In the genomic region with DNA sequence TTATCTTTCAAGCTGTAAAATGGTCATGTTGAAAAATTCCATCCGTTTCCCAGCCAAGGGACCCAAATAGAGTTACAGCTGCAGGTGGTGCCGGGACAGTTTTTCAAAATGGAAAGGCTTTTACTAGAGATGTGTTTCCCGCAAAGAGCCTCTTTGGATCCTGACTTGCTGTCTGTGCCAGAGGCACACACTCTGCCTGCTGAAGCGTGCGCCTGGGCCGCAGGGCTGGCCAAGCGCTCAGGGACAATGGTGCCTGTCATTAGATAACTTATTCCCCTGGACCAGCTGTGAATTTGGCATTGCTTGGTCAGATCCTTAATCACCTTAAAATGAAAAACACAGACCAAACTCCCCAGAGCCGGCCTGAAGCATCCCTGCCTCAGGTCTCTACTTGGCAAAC, we compare ENCODE assay signal across 20 mouse cellular contexts.
DNase-seq lines count a peak whose midpoint lies in the region; ATAC-seq and TF ChIP-seq lines count a peak whose summit lies in the region.
"Had no signal": no experiment of that assay in that cellular context is flagged by ENCODE, and none has a peak within 500 bp of the region (broad histone marks: within the 10 kb centered on the region; RNA-seq: fewer than 3 reads in every experiment).

No protein-coding gene starts in this region.

- no peaks in the 10 kb centered on the region for H3K27me3 ChIP-seq in kidney, embryonic 16.5 days (ENCODE audit: insufficient read depth, low read length)
- H3K27me3 ChIP-seq in kidney, adult 2 months (replicated peaks; ENCODE audit: control insufficient read depth, insufficient read depth, low read length), result no peaks in the 10 kb centered on the region
- H3K27me3 ChIP-seq in stomach, embryonic 16.5 days (ENCODE audit: control insufficient read depth, insufficient read depth, low read length), result no peaks in the 10 kb centered on the region
- H3K27me3 ChIP-seq: Patski had no signal

- no peak for TF ChIP-seq CTCF in kidney, adult 2 months (conservative IDR thresholded peaks at IDR 0.05; ENCODE audit: insufficient read depth, insufficient read length, low read depth, low read length)

- no peaks in the 10 kb centered on the region for H3K36me3 ChIP-seq in kidney, embryonic 16.5 days (ENCODE audit: insufficient read depth, low read length)
- no peaks in the 10 kb centered on the region for H3K36me3 ChIP-seq in kidney, adult 2 months (ENCODE audit: control insufficient read depth, insufficient read depth, low read length)
- H3K36me3 ChIP-seq in stomach, embryonic 16.5 days (ENCODE audit: control insufficient read depth, insufficient read depth, low read length), result no peaks in the 10 kb centered on the region

- 45% methylated on average over 8 of the region's 8 CpGs for WGBS in kidney, embryonic 16.5 days
- 44% methylated on average over 8 of the region's 8 CpGs for WGBS in kidney, adult 2 months
- WGBS in stomach, embryonic 16.5 days, result 50% methylated on average over 8 of the region's 8 CpGs

- H3K4me2 ChIP-seq in kidney, embryonic 16.5 days (replicated peaks; ENCODE audit: low read depth, low read length), result no peak overlapping the region
- H3K4me2 ChIP-seq in stomach, embryonic 16.5 days (ENCODE audit: low read depth, low read length), result no peak overlapping the region
- H3K4me2 ChIP-seq: heart, embryonic 11.5 days had no signal

- DNase-seq in embryo, embryonic 10 days (ENCODE audit: low spot score), result peak; percentile 22
- DNase-seq in embryo, embryonic 10.5 days (ENCODE audit: low spot score), result no peak
- no peak for DNase-seq in kidney, adult 2 months
- DNase-seq in right cerebral cortex, postnatal 10 days (ENCODE audit: low spot score in 2 of 2), result peak; percentile 29 to 32
- no peak for DNase-seq in right cerebral cortex, postnatal 25 days
- no peak for DNase-seq in heart, postnatal 10 days
- DNase-seq: cerebellum, adult 11-12 months; embryo, embryonic 11 days; gastrocnemius, postnatal 36 days; heart, postnatal 4 days; kidney, postnatal 10 days; layer of hippocampus, adult 9-11 months; liver; lung, adult 18-20 months; lung, postnatal 4 days; right cerebral cortex, adult 18-20 months had no signal

- peak; percentile 76; the same call in 1 of the 2 replicates for ATAC-seq in kidney, embryonic 16.5 days (ENCODE audit: low FRiP score, low TSS enrichment)
- peak; percentile 40; the same call in 1 of the 2 replicates for ATAC-seq in stomach, embryonic 16.5 days (ENCODE audit: insufficient read depth, low FRiP score)
- ATAC-seq: Patski had no signal

- no peak for TF ChIP-seq POLR2A in kidney, adult 2 months (IDR thresholded peaks at IDR 0.05; ENCODE audit: low read depth, low read length)

- no peaks in the 10 kb centered on the region for H3K9me3 ChIP-seq in kidney, embryonic 16.5 days (ENCODE audit: low read length)
- H3K9me3 ChIP-seq in stomach, embryonic 16.5 days (replicated peaks; ENCODE audit: control insufficient read depth, low read length), result no peaks in the 10 kb centered on the region

- H3K4me3 ChIP-seq in kidney, embryonic 16.5 days (ENCODE audit: low read length), result no peak overlapping the region
- H3K4me3 ChIP-seq in kidney, adult 2 months (ENCODE audit: insufficient read depth, low read depth, low read length), result no peak overlapping the region
- no peak overlapping the region for H3K4me3 ChIP-seq in stomach, embryonic 16.5 days (replicated peaks; ENCODE audit: low read length)

- H3K4me1 ChIP-seq in kidney, embryonic 16.5 days (ENCODE audit: insufficient read depth, low read length), result no peaks in the 10 kb centered on the region
- H3K4me1 ChIP-seq in kidney, adult 2 months (ENCODE audit: control insufficient read depth, insufficient read depth, low read length), result no peaks in the 10 kb centered on the region
- no peaks in the 10 kb centered on the region for H3K4me1 ChIP-seq in stomach, embryonic 16.5 days (ENCODE audit: control insufficient read depth, insufficient read depth, low read length)

- no peak overlapping the region for H3K9ac ChIP-seq in kidney, embryonic 16.5 days (replicated peaks; ENCODE audit: low read length)
- H3K9ac ChIP-seq in stomach, embryonic 16.5 days (ENCODE audit: low read length), result no peak overlapping the region

- intact Hi-C loops in heart, postnatal 10 days (cut with DNase I), result no loop called here

- no peak overlapping the region for H3K27ac ChIP-seq in kidney, embryonic 16.5 days (ENCODE audit: low read length)
- H3K27ac ChIP-seq in kidney, adult 2 months (ENCODE audit: insufficient read depth, low read depth, low read length), result no peak overlapping the region
- H3K27ac ChIP-seq in stomach, embryonic 16.5 days (ENCODE audit: low read length), result peak overlapping the region; percentile 1; the same call in 1 of the 2 replicates

Comparison
In these comparisons a context has a peak if more than half of its experiments do, and no peak if none do; other contexts are left out.
1. DNase-seq: peak in embryo, embryonic 10 days (single experiment) and right cerebral cortex, postnatal 10 days (2 of 2); none in embryo, embryonic 10.5 days (single experiment), kidney, adult 2 months (single experiment), right cerebral cortex, postnatal 25 days (single experiment) and heart, postnatal 10 days (0 of 2).